Mouse (Mus musculus) spleen, postnatal 36 days (tissue): ENCODE measurements around the gene Nemp2.
"Not testable (repeated sequence)": the region's sequence is repeated elsewhere in the genome, so short reads cannot be mapped to it uniquely, and the experiment has no call there.

ENCODE experiments used
- DNase-seq, 2 experiments: peaks; one replicate each; pipeline ENCODE4 v3.0.0; 2022; ENCODE audit warnings: low spot score in 2 of 2, mixed read lengths in 1 of 2

The Nemp2 gene

GRCm38 (mm10) chr1:52653366-52653765 lies 22.9 kb downstream of the Nemp2 start:
- peak; percentile 10 to 44 for DNase-seq

GRCm38 (mm10) chr1:52655153-52655552 lies 24.6 kb downstream of the Nemp2 start:
- DNase-seq: peak; percentile 64 to 66

DNA sequence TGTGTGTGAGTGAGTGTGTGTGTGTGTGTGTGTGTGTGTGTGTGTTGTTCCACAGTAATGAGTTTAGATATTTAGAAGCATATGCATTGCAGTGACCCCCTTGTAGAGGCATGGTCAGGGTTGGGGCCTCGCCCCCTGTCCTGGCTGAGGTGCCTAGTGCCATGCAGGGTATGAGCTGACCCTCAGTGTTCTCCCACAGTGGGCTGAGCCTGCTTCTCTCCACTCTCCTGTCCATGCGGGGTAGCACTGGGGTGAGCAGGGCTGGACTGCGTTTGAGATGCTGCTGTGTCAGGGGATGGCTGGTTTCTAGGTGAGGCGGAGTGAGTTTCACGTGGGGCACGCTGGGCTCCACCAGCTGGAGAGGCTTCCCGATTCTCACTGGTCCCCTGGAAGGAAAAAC lies 27.7 kb downstream of the Nemp2 start:
- no peak for DNase-seq

- no peak for DNase-seq
Observed at GRCm38 (mm10) chr1:52660278-52660677, 29.8 kb downstream of the Nemp2 start.

DNA sequence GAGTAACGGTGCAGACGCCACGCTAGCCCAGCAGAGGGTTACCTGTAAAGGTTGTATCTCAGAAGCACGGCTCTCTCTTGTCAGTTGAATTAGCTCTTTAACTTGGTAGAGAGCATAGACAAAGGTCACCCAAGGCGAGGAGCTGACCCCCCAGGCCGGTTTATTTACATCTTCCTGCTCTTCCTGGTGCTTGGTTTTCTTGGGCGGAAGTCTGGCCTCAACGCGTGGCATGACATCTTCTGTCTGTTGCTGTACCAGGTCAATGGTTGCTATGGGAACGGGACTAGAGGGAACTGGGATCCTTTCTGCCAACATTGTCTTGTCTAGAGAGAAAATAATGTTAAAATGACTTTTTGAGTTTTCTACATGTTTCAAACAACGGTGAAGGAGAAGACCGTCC lies 30.3 kb downstream of the Nemp2 start:
- DNase-seq: no peak

GRCm38 (mm10) chr1:52663228-52663627 lies 32.7 kb downstream of the Nemp2 start:
- DNase-seq: no peak

GRCm38 (mm10) chr1:52668743-52669323 lies 38.3 kb downstream of the Nemp2 start:
- DNase-seq: no peak

GRCm38 (mm10) chr1:52669931-52670330 lies 39.4 kb downstream of the Nemp2 start:
- no peak for DNase-seq

DNA sequence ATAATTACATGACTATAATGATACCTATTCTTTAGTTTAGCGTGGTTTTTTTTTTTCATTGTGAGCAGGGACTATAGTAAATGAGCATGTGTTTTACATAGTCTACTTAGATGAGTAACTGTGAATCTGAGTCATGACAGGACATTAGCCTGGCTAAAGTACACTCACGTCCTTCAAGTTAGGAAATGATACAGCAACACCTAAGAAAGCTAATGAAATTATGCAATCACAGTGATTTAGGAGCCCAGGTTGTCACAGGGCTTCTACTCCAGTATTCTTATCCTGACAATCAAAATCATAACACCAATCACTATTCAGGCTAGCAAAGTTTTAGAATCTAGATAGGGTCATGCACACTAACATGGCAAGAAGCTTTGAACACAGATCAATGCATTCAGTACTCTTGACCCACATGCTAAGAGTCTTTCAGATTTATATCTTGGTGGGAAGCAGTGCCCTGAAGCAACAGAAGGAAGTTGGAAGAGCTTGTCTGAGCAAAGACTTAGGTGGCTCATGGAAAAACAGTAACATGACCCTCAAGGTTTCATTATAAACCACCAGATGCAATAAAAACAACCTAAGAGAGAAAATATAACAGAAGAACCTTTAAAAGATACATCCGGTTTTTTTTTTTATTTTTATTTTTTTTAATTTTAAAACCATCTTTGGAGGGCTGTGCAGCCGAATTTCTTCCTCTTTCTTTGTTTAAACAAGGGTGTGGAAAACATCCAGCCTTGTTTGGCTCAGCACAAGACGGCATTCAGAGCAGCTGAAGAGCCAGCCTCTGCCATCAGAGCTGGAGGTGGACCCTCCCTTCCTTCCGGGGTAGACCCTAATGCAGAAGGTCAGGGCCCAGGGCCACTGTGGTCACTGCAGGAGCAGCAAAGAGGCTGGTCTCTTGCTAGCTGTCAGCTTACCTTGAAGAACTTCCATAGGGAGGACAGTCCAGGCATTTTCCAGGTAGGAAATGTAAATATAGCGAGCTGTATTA lies 45.4 kb downstream of the Nemp2 start:
- DNase-seq: no peak

GRCm38 (mm10) chr1:52676621-52677020 lies 46.1 kb downstream of the Nemp2 start:
- no peak for DNase-seq

DNA sequence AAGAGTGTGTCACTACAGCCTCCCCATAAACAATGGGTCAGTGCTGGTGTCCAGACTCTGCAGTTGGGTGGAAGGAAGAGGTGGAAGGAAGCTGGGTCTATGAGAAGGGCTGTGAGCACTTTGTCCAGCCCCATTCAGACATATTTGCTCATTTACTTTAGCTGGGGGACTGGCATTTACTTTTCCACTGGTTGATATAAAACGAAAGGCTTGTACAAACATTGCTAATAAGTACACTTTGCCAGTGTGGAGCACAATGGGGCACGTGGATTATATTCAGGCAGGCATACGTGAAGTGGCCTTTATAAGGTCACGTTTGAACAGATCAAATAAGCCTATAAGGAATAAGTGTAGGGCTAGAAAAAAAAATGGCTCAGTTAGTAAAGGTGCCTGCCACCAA lies 53.0 kb downstream of the Nemp2 start:
- DNase-seq: no peak

DNA sequence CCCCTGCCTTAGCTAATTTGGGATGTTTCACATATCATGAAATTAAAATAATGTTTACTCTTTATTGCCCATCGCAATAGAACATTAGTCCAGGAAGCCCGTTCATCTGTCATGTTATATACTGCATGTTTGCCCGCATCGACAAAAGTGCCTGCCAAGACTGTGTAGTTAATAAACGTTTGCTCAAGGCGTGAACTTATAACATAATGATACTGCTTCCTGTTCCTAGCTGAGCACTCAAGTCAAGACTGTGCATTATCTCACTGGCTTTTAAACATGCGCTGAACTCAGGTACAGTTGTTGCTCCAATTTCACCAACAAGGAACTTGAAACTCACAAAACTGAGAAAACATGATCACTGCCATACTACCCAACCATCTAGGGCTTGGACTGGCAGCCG lies 57.1 kb downstream of the Nemp2 start:
- no peak for DNase-seq

- DNase-seq: not testable (repeated sequence)
Observed at GRCm38 (mm10) chr1:52694456-52694855, 64.0 kb downstream of the Nemp2 start.
